Mouse (Mus musculus) induced T-regulatory cell, adult 2 months (primary cell): ENCODE measurements at regions not wholly inside any gene's neighbourhood (a gene's known extent, or its start where the extent isn't known, plus 50 kb on each side); places are given as distances from the start of the nearest gene placed in this dataset.

ENCODE experiments used
- DNase-seq: peaks from one replicate; pipeline ENCODE4 v3.0.0-alpha.2; 2012; ENCODE audit warnings: low read depth

GRCm38 (mm10) chr17:45966736-45967135, 65.4 kb downstream of the Vegfa start:
- no peak for DNase-seq

GRCm38 (mm10) chr17:45964031-45964430, 68.1 kb downstream of the Vegfa start:
- DNase-seq, result no peak

GRCm38 (mm10) chr17:45963332-45963731, 68.8 kb downstream of the Vegfa start:
- no peak for DNase-seq

- DNase-seq, result no peak
Measured at GRCm38 (mm10) chr17:45961626-45962319, 70.4 kb downstream of the Vegfa start.

- DNase-seq, result no peak
Measured at GRCm38 (mm10) chr17:45958094-45958881, 73.9 kb downstream of the Vegfa start.

- no peak for DNase-seq
Measured at GRCm38 (mm10) chr17:45955481-45955880, 76.7 kb downstream of the Vegfa start.

GRCm38 (mm10) chr17:45954824-45955223, 77.3 kb downstream of the Vegfa start:
- DNase-seq, result no peak

- DNase-seq, result no peak
Measured at GRCm38 (mm10) chr17:45953523-45953922, 78.6 kb downstream of the Vegfa start.

GRCm38 (mm10) chr17:45950533-45951164, 81.5 kb downstream of the Vegfa start:
- no peak for DNase-seq

- DNase-seq, result no peak
Measured at GRCm38 (mm10) chr17:45949141-45949540, 83.0 kb downstream of the Vegfa start.

- no peak for DNase-seq
Measured at GRCm38 (mm10) chr17:45948314-45948935, 83.7 kb downstream of the Vegfa start.

GRCm38 (mm10) chr17:45945005-45945404, 87.2 kb downstream of the Vegfa start:
- DNase-seq, result no peak

- DNase-seq, result no peak
Measured at GRCm38 (mm10) chr17:45943244-45943643, 88.9 kb downstream of the Vegfa start.

- DNase-seq, result no peak
Measured at GRCm38 (mm10) chr17:45941890-45942375, 90.2 kb downstream of the Vegfa start.

- DNase-seq, result no peak
Measured at GRCm38 (mm10) chr17:45940121-45940813, 91.9 kb downstream of the Vegfa start.

- no peak for DNase-seq
Measured at GRCm38 (mm10) chr17:45938284-45938683, 93.9 kb downstream of the Vegfa start.

GRCm38 (mm10) chr17:45936577-45936976, 95.6 kb downstream of the Vegfa start:
- DNase-seq, result no peak

GRCm38 (mm10) chr17:45935291-45935690, 96.9 kb downstream of the Vegfa start:
- no peak for DNase-seq

- DNase-seq, result no peak
Measured at GRCm38 (mm10) chr17:45934002-45934401, 98.2 kb downstream of the Vegfa start.

GRCm38 (mm10) chr17:45933034-45933433, 99.1 kb downstream of the Vegfa start:
- no peak for DNase-seq

- no peak for DNase-seq
Measured at GRCm38 (mm10) chr17:45932611-45933010, 99.6 kb downstream of the Vegfa start.

GRCm38 (mm10) chr17:45929591-45929990, 102.6 kb downstream of the Vegfa start:
- DNase-seq, result no peak
